Mouse (Mus musculus) activated CD4-positive, CD25-positive, alpha-beta regulatory T cell, adult 9 weeks (primary cell): ENCODE measurements around the gene Nrbp1. TPM values are rescaled to one million over a fixed set of nuclear protein-coding genes. Genes with fewer than 3 reads are reported as not detected.

Experiments used
- polyA plus RNA-seq: library from polyadenylated mRNA; unstranded; fragments of 100-300 nt; shearing (Covaris generic); gene quantifications from one replicate; pipeline ENCODE4 v1.2.1, GENCODE M21; 2017

Gene Nrbp1
- 188 TPM for polyA plus RNA-seq

DNA sequence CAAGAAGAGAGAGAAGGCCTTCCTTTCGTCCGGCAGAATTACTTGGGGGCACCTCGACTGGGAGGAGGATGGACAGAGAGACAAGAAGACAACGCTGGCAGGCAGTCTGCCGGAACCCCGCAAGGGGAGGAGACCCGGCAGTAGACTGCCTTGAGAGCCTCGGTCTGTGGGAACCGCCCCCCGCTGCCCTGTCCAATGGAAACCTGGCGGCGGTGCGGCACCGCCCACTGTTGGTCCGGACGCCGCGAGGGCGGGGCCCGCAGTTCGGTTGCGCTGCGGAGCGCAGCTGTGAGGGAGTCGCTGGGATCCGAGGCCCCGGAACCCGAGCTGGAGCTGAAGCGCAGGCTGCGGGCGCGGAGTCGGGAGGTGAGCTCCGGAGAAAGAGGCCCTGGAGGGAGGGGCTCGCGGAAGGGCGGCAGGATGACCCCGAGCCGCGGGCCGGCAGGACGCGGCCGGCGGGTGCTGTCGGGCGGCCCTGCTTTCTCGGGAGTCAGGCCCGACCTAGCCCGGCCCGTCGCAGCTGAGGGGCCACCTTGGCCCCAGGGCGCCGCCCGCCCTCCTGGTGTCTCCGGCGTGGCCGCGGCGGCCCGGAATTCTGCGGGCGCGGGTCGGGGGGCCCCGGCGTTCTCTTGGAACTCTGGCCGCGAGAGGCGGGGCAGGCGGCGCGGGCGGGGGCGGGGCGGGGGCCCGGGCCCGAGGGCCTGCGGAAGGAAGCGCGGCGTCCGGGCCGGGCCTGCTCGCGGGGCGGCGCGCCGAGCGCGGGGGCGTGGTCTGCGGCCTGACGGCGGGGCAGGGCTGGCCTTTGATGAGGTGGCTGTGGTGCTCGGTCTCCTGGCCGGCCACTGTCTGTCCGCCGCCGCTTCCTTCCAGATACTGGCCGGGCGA is at the start of gene Nrbp1, which contains the start of gene Gm9970:
Gene Nrbp1, plus strand, starts transcription at position 228 of the 885 bp plus-strand sequence.
Gene Gm9970, minus strand, starts transcription at position 596 of the 885 bp plus-strand sequence.

GRCm38 (mm10) chr5:31192939-31193630 is 47.6 kb upstream of the Nrbp1 start, which contains the start of the genes Snx17 and Eif2b4:
Gene Snx17, plus strand, starts transcription at chr5:31193227.
Gene Eif2b4, minus strand, starts transcription at chr5:31193430.

DNA sequence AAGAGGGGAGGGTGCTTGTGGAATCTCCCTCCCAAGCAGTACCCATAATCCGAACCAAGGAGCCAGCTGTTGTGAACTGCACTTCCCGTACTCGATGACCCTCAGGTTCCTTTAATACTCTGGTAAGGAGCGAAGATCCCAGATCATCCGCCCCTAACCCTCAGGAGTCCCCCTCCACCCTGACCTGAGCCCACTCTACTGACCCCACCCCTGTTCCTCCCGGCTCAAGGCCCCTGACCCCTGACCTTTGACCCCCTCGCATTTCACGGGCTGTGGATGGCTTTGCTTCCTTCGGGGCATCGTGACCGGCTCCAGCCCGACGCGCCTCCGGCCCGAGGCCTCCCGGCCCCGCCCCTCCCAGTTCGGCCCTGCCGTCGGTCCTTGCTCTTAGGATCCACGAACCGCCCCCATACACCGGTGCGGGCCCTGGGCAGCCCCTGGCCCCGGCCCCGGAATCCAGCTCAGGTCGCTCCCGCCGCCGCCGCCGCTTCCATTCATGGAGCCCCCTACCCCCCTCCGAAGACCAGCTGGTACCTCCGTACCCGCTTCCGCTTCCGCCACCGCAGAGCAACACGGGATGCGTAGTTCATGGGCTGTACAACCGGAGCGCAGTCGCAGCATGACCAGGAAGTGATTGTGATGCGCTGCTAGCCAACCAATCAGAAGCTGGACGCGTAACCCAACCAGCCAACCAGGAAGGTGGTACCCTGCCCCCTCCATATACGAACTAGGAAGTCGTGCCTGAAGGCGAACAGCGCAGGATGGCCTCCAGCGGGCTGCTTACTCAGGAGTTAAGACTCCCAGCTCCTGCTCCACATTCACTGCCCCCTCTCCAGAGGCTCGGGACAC is 38.7 kb upstream of the Nrbp1 start, which contains the start of gene Zfp513:
Gene Zfp513, minus strand, starts transcription at position 562 of the 849 bp plus-strand sequence.

GRCm38 (mm10) chr5:31220448-31221303 is 20.0 kb upstream of the Nrbp1 start, which contains the start of gene Ppm1g:
Gene Ppm1g, minus strand, starts transcription at chr5:31220687.

DNA sequence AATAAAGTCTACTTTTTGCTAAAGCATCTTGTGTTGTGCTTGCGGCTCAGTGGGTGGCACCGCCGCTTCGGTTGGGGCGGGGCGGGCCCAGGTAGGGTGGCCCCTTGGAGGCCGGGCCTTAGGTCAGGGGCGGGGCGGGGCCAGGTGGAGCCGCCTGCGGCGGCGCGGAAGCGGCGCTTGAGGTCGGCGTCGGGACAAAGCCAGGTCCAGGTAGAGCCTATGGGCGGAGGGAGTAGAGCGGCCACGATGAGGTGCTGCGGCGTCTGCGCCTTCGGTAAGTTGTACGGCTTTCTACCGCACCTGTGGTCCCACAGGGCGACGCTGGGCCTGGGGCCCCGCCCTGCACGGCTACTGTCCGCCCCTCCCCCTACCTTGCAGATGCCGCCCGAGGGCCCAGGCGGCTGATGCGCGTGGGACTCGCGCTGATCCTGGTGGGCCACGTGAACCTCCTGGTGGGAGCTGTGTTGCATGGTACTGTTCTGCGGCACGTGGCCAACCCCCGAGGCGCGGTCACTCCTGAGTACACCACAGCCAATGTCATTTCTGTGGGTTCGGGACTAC is 11.0 kb downstream of the Nrbp1 start, which contains the start of gene Krtcap3:
Gene Krtcap3, plus strand, starts transcription at position 151 of the 561 bp plus-strand sequence.

GRCm38 (mm10) chr5:31290521-31291360 is 50.1 kb downstream of the Nrbp1 start, which contains the start of gene Ift172:
Gene Ift172, minus strand, starts transcription at chr5:31291116.

GRCm38 (mm10) chr5:31295606-31296141 is 55.0 kb downstream of the Nrbp1 start, which contains the start of gene Fndc4:
Gene Fndc4, minus strand, starts transcription at chr5:31296080.

DNA sequence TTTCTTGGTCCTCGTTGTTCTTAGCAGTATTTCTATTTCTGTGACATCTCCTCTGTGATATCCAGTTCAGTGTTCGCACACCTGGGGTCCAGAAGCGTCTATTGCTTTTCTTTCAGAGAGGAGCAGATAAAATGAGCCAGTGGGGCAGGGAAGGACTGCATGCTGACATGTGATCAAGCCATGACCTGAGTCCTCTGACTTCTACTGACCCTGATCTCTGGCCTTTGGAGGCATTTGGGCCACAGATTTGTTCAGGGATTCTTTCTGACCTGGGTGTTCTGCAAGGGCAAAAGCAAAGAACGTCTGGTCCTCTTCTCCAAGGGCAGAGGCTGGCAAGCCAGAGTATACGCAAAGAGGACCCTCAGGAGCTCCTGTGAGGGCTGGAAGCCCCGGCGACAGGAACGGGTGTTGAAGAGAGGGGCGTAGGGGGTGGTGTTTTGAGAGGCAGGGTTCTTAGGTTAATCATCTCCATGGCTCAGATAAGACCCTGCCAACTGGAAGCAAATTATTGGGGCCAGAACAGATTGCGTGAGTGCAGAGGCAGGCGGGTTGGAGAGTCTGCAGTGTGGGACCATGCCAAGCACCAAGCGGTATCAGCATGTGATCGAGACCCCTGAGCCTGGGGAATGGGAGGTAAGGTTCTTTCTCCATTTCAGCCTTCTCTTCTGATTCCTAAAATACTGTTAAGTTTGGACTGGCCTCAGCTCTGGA is 56.5 kb downstream of the Nrbp1 start, which contains the start of gene Gckr:
Gene Gckr, plus strand, starts transcription at position 397 of the 711 bp plus-strand sequence.

Other genes starting within 250 kb of the Nrbp1 start
- gene Atraid, start 192.6 kb upstream of the Nrbp1 start, polyA plus RNA-seq, result 91.2 TPM
- gene Slc5a6, start 191.9 kb upstream of the Nrbp1 start, polyA plus RNA-seq, result 10.9 TPM
- 29.7 TPM for gene Cad, start 186.1 kb upstream of the Nrbp1 start, polyA plus RNA-seq
- gene Dnajc5g, start 134.6 kb upstream of the Nrbp1 start, polyA plus RNA-seq, result not detected
- gene Slc30a3, start 132.6 kb upstream of the Nrbp1 start, polyA plus RNA-seq, result 0.60 TPM
- gene Trim54, start 124.2 kb upstream of the Nrbp1 start, polyA plus RNA-seq, result not detected
- not detected for gene Ucn, start 102.0 kb upstream of the Nrbp1 start, polyA plus RNA-seq
- gene Mpv17, start 86.6 kb upstream of the Nrbp1 start, polyA plus RNA-seq, result 48.8 TPM
- 2.1 TPM for gene Gm29609, start 61.0 kb upstream of the Nrbp1 start, polyA plus RNA-seq
- gene Gtf3c2, start 60.7 kb upstream of the Nrbp1 start, polyA plus RNA-seq, result 106 TPM
- gene Snx17, start 47.6 kb upstream of the Nrbp1 start, polyA plus RNA-seq, result 135 TPM
- gene Eif2b4, start 47.4 kb upstream of the Nrbp1 start, polyA plus RNA-seq, result 73.7 TPM
- 27.9 TPM for gene Zfp513, start 38.6 kb upstream of the Nrbp1 start, polyA plus RNA-seq
- 57.5 TPM for gene Ppm1g, start 20.2 kb upstream of the Nrbp1 start, polyA plus RNA-seq
- gene Gm9970, start 368 bp downstream of the Nrbp1 start, polyA plus RNA-seq, result not detected
- gene Krtcap3, start 10.8 kb downstream of the Nrbp1 start, polyA plus RNA-seq, result 37.1 TPM
- gene Ift172, start 50.3 kb downstream of the Nrbp1 start, polyA plus RNA-seq, result 14.7 TPM
- gene Fndc4, start 55.2 kb downstream of the Nrbp1 start, polyA plus RNA-seq, result not detected
- not detected for gene Gckr, start 56.6 kb downstream of the Nrbp1 start, polyA plus RNA-seq
- gene Zfp512, start 211.6 kb downstream of the Nrbp1 start, polyA plus RNA-seq, result 52.3 TPM
- not detected for gene 4930548H24Rik, start 244.9 kb downstream of the Nrbp1 start, polyA plus RNA-seq